ENCODE assay signal across 10 mouse cellular contexts in genomic region chr11:85667741-85668140, GRCm38 (mm10).
DNase-seq lines count a peak whose midpoint lies in the region; ATAC-seq and TF ChIP-seq lines count a peak whose summit lies in the region.
"Had no signal": no experiment of that assay in that cellular context is flagged by ENCODE, and none has a peak within 500 bp of the region (broad histone marks: within the 10 kb centered on the region; RNA-seq: fewer than 3 reads in every experiment).

No protein-coding gene starts in this region.

- TF ChIP-seq CTCF in hindbrain, postnatal 0 days (IDR thresholded peaks at IDR 0.05; ENCODE audit: low read depth), result no peak

- no peaks in the 10 kb centered on the region for H3K36me3 ChIP-seq in hindbrain, embryonic 10.5 days
- no peaks in the 10 kb centered on the region for H3K36me3 ChIP-seq in hindbrain, postnatal 0 days (ENCODE audit: insufficient read depth, low read length)
- H3K36me3 ChIP-seq in embryonic facial prominence, embryonic 13.5 days, result no peaks in the 10 kb centered on the region
- no peaks in the 10 kb centered on the region for H3K36me3 ChIP-seq in limb, embryonic 11.5 days (ENCODE audit: control insufficient read depth, insufficient read depth, low read length)

- peak; percentile 30 for DNase-seq in hindbrain, embryonic 10.5 days (ENCODE audit: low spot score)
- DNase-seq in hindbrain, postnatal 0 days (ENCODE audit: low spot score), result no peak
- DNase-seq in embryo, embryonic 10.5 days (ENCODE audit: low spot score), result peak; percentile 69
- DNase-seq in limb, embryonic 11.5 days (ENCODE audit: low spot score), result peak; percentile 52
- DNase-seq in right cerebral cortex, postnatal 4 days, result no peak
- DNase-seq in right cerebral cortex, postnatal 25 days, result no peak
- no peak for DNase-seq in spleen, postnatal 10 days (ENCODE audit: low spot score in 2 of 2)
- DNase-seq: cerebellum, postnatal 36 days; kidney, postnatal 14 days had no signal

- H3K4me1 ChIP-seq in hindbrain, embryonic 10.5 days (replicated peaks), result peaks cover 34% of the 10 kb centered on the region
- 0 out of 2 replicates have a peak, but pooled peaks cover 4% of the 10 kb centered on the region for H3K4me1 ChIP-seq in hindbrain, postnatal 0 days (ENCODE audit: insufficient read depth, low read length)
- peaks cover 28% of the 10 kb centered on the region for H3K4me1 ChIP-seq in embryonic facial prominence, embryonic 13.5 days
- H3K4me1 ChIP-seq in limb, embryonic 11.5 days (ENCODE audit: control insufficient read depth, insufficient read depth, low read length), result peaks cover 18% of the 10 kb centered on the region

- H3K9ac ChIP-seq in hindbrain, postnatal 0 days (replicated peaks; ENCODE audit: low read length), result no peak overlapping the region
- H3K9ac ChIP-seq in embryonic facial prominence, embryonic 13.5 days, result 0 out of 2 replicates have a peak overlapping the region, but pooled peaks have one; percentile 4
- peak overlapping the region; percentile 12; the same call in 1 of the 2 replicates for H3K9ac ChIP-seq in limb, embryonic 11.5 days (ENCODE audit: low read length)

- no peak overlapping the region for H3K4me2 ChIP-seq in hindbrain, postnatal 0 days (ENCODE audit: low read depth, low read length)
- peak overlapping the region; percentile 53 for H3K4me2 ChIP-seq in embryonic facial prominence, embryonic 13.5 days
- peak overlapping the region; percentile 15; the same call in 1 of the 2 replicates for H3K4me2 ChIP-seq in limb, embryonic 11.5 days (ENCODE audit: low read depth, severe bottlenecking)

- WGBS in hindbrain, embryonic 10.5 days, result 48% methylated on average over 9 of the region's 9 CpGs
- WGBS in hindbrain, postnatal 0 days, result 44% methylated on average over 9 of the region's 9 CpGs
- WGBS in embryonic facial prominence, embryonic 13.5 days, result 16% methylated on average over 9 of the region's 9 CpGs
- WGBS in limb, embryonic 11.5 days, result 31% methylated on average over 9 of the region's 9 CpGs

- no peaks in the 10 kb centered on the region for H3K27me3 ChIP-seq in hindbrain, embryonic 10.5 days (ENCODE audit: insufficient read depth, poor library complexity, severe bottlenecking)
- no peaks in the 10 kb centered on the region for H3K27me3 ChIP-seq in hindbrain, postnatal 0 days (ENCODE audit: insufficient read depth, low read length)
- peaks cover 14% of the 10 kb centered on the region for H3K27me3 ChIP-seq in embryonic facial prominence, embryonic 13.5 days
- H3K27me3 ChIP-seq in limb, embryonic 11.5 days (ENCODE audit: control insufficient read depth, insufficient read depth, low read length), result no peaks in the 10 kb centered on the region

- H3K27ac ChIP-seq in hindbrain, embryonic 10.5 days, result 0 out of 2 replicates have a peak overlapping the region, but pooled peaks have one; percentile 30
- H3K27ac ChIP-seq in hindbrain, postnatal 0 days, result no peak overlapping the region
- peak overlapping the region; percentile 68 for H3K27ac ChIP-seq in embryonic facial prominence, embryonic 13.5 days
- H3K27ac ChIP-seq in limb, embryonic 11.5 days (replicated peaks; ENCODE audit: low read depth, low read length), result 0 out of 2 replicates have a peak overlapping the region, but pooled peaks have one; percentile 5

- ATAC-seq in hindbrain, postnatal 0 days, result no peak
- peak; percentile 67; the same call in 1 of the 2 replicates for ATAC-seq in embryonic facial prominence, embryonic 13.5 days (ENCODE audit: insufficient number of reproducible peaks, insufficient read depth, low FRiP score, low TSS enrichment, low read depth)
- ATAC-seq in limb, embryonic 11.5 days (ENCODE audit: insufficient number of reproducible peaks, low FRiP score, low TSS enrichment, low read depth), result no peak

- H3K4me3 ChIP-seq in hindbrain, embryonic 10.5 days, result no peak overlapping the region
- H3K4me3 ChIP-seq in hindbrain, postnatal 0 days (ENCODE audit: low read length), result no peak overlapping the region
- H3K4me3 ChIP-seq in embryonic facial prominence, embryonic 13.5 days, result peak overlapping the region; percentile 17
- no peak overlapping the region for H3K4me3 ChIP-seq in limb, embryonic 11.5 days (ENCODE audit: low read depth, low read length)

- H3K9me3 ChIP-seq in hindbrain, embryonic 10.5 days, result no peaks in the 10 kb centered on the region
- no peaks in the 10 kb centered on the region for H3K9me3 ChIP-seq in hindbrain, postnatal 0 days (ENCODE audit: low read length)
- no peaks in the 10 kb centered on the region for H3K9me3 ChIP-seq in embryonic facial prominence, embryonic 13.5 days
- no peaks in the 10 kb centered on the region for H3K9me3 ChIP-seq in limb, embryonic 11.5 days (ENCODE audit: control insufficient read depth, low read length)

Comparison
In these comparisons a context has a peak if more than half of its experiments do, and no peak if none do; other contexts are left out.
1. DNase-seq: peak in hindbrain, embryonic 10.5 days (single experiment), embryo, embryonic 10.5 days (single experiment) and limb, embryonic 11.5 days (single experiment); none in hindbrain, postnatal 0 days (single experiment), right cerebral cortex, postnatal 4 days (single experiment), right cerebral cortex, postnatal 25 days (single experiment) and spleen, postnatal 10 days (0 of 2).